ENCODE assay signal across 26 mouse cellular contexts in the genomic region with DNA sequence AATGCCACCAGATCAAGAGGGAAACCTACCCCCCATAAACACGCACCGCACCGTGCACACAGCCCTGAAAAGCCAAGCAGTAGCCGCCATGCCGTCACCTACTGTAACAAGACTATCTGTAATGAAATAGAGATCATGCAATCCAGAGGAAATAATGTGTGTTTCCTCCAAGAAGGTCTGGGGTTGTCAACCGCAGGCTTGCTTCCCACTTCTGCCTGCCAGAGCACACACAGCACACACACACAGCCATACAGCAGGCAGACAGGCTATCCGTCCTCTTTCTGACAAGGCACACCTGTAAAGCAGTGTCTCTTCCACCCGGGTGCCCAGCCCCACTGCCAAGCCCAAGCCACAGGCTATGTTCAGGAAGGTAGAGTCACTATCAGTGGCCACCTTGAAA.
DNase-seq lines count a peak whose midpoint lies in the region; ATAC-seq and TF ChIP-seq lines count a peak whose summit lies in the region.
"Had no signal": no experiment of that assay in that cellular context is flagged by ENCODE, and none has a peak within 500 bp of the region (broad histone marks: within the 10 kb centered on the region; RNA-seq: fewer than 3 reads in every experiment).

No protein-coding gene starts in this region.

- H3K4me3 ChIP-seq in kidney, embryonic 15.5 days (replicated peaks), result no peak overlapping the region
- no peak overlapping the region for H3K4me3 ChIP-seq in heart, embryonic 12.5 days
- no peak overlapping the region for H3K4me3 ChIP-seq in lung, adult 2 months (replicated peaks; ENCODE audit: extremely low read depth, low read depth, low read length)
- H3K4me3 ChIP-seq: embryonic facial prominence, embryonic 10.5 days; embryonic facial prominence, embryonic 13.5 days; erythroblast, embryonic 14.5 days; gastrocnemius, adult 2 months; heart, embryonic 13.5 days; hindbrain, embryonic 12.5 days; hindbrain, embryonic 15.5 days had no signal

- TF ChIP-seq POLR2A in lung, adult 2 months (IDR thresholded peaks at IDR 0.05; ENCODE audit: borderline replicate concordance, extremely low read depth, low read depth, low read length), result no peak

- H3K27me3 ChIP-seq in kidney, embryonic 15.5 days, result no peaks in the 10 kb centered on the region
- H3K27me3 ChIP-seq in heart, embryonic 12.5 days (replicated peaks), result 0 out of 2 replicates have a peak, but pooled peaks cover 7% of the 10 kb centered on the region
- H3K27me3 ChIP-seq: embryonic facial prominence, embryonic 13.5 days; heart, embryonic 13.5 days; hindbrain, embryonic 15.5 days had no signal

- peak overlapping the region; percentile 56 for H3K27ac ChIP-seq in kidney, embryonic 15.5 days
- H3K27ac ChIP-seq in heart, embryonic 12.5 days (ENCODE audit: poor library complexity, severe bottlenecking), result no peak overlapping the region
- H3K27ac ChIP-seq: embryonic facial prominence, embryonic 10.5 days; embryonic facial prominence, embryonic 13.5 days; gastrocnemius, adult 2 months; heart, embryonic 13.5 days; hindbrain, embryonic 15.5 days had no signal

- H3K4me2 ChIP-seq in kidney, embryonic 15.5 days, result no peak overlapping the region
- no peak overlapping the region for H3K4me2 ChIP-seq in heart, embryonic 12.5 days
- H3K4me2 ChIP-seq: embryonic facial prominence, embryonic 13.5 days; heart, embryonic 13.5 days; hindbrain, embryonic 12.5 days; hindbrain, embryonic 15.5 days had no signal

- DNase-seq in kidney, adult 9 months, result no peak
- DNase-seq in urinary bladder, postnatal 10 days (ENCODE audit: low spot score), result no peak
- no peak for DNase-seq in lung, adult 2 months
- DNase-seq: adrenal gland, adult 2 months; adrenal gland, postnatal 14 days; cerebellum, adult 11-12 months; cerebellum, adult 8-10 months; cerebellum, postnatal 14 days; gastrocnemius, adult 2 months; gastrocnemius, postnatal 14 days; heart, adult 18-20 months; heart, postnatal 14 days; heart, postnatal 4 days had no signal

- no peak overlapping the region for H3K9ac ChIP-seq in kidney, embryonic 15.5 days
- H3K9ac ChIP-seq in heart, embryonic 12.5 days, result no peak overlapping the region
- H3K9ac ChIP-seq: embryonic facial prominence, embryonic 13.5 days; heart, embryonic 13.5 days; hindbrain, embryonic 12.5 days; hindbrain, embryonic 15.5 days had no signal

- no peaks in the 10 kb centered on the region for H3K36me3 ChIP-seq in kidney, embryonic 15.5 days
- H3K36me3 ChIP-seq in heart, embryonic 12.5 days, result no peaks in the 10 kb centered on the region
- H3K36me3 ChIP-seq: embryonic facial prominence, embryonic 10.5 days; embryonic facial prominence, embryonic 13.5 days; heart, embryonic 13.5 days; hindbrain, embryonic 12.5 days; hindbrain, embryonic 15.5 days had no signal

- peaks cover 30% of the 10 kb centered on the region for H3K4me1 ChIP-seq in kidney, embryonic 15.5 days
- no peaks in the 10 kb centered on the region for H3K4me1 ChIP-seq in heart, embryonic 12.5 days (replicated peaks)
- no peaks in the 10 kb centered on the region for H3K4me1 ChIP-seq in lung, adult 2 months (ENCODE audit: control insufficient read depth, insufficient read depth, low read length)
- H3K4me1 ChIP-seq: embryonic facial prominence, embryonic 13.5 days; heart, embryonic 13.5 days had no signal

- WGBS in kidney, embryonic 15.5 days, result 54% methylated on average over 8 of the region's 8 CpGs
- 82% methylated on average over 8 of the region's 8 CpGs for WGBS in heart, embryonic 12.5 days
- 72% methylated on average over 8 of the region's 8 CpGs for WGBS in lung, adult 2 months

- TF ChIP-seq CTCF in lung, adult 2 months (IDR thresholded peaks at IDR 0.05; ENCODE audit: insufficient read depth, low read length), result no peak

- H3K9me3 ChIP-seq in kidney, embryonic 15.5 days (replicated peaks), result no peaks in the 10 kb centered on the region
- no peaks in the 10 kb centered on the region for H3K9me3 ChIP-seq in heart, embryonic 12.5 days (replicated peaks)
- H3K9me3 ChIP-seq: embryonic facial prominence, embryonic 10.5 days; embryonic facial prominence, embryonic 13.5 days; heart, embryonic 13.5 days; hindbrain, embryonic 12.5 days; hindbrain, embryonic 15.5 days had no signal

- ATAC-seq in kidney, embryonic 15.5 days (replicated peaks; ENCODE audit: low FRiP score), result 0 out of 2 replicates have a peak, but pooled peaks have one; percentile 16
- ATAC-seq in common myeloid progenitor, adult 5-6 weeks (replicated peaks; ENCODE audit: low read depth, poor library complexity, severe bottlenecking), result peak; percentile 81
- ATAC-seq in hematopoietic stem cell, adult 5-6 weeks (replicated peaks in 1 of 2; ENCODE audit: insufficient read depth in 1 of 2, low FRiP score in 2 of 2, low TSS enrichment in 1 of 2, low read depth in 1 of 2, poor library complexity in 2 of 2, severe bottlenecking in 2 of 2), result peak; percentile 69 to 85
- ATAC-seq in megakaryocyte-erythroid progenitor cell, adult 5-6 weeks (replicated peaks; ENCODE audit: low FRiP score, low TSS enrichment, poor library complexity, severe bottlenecking), result 0 out of 2 replicates have a peak, but pooled peaks have one; percentile 41
- ATAC-seq in heart, embryonic 12.5 days (ENCODE audit: insufficient number of reproducible peaks, low FRiP score), result no peak
- ATAC-seq: CD4-positive, CD25-positive, alpha-beta regulatory T cell, adult 4 months; forebrain, embryonic 16.5 days had no signal
